Mouse (Mus musculus): ENCODE measurements around the gene Cog2.

- TF ChIP-seq POLR2A (IDR thresholded peaks at IDR 0.05; ENCODE audit: borderline replicate concordance, extremely low read depth, low read depth, low read length) (no peak), CTCF (IDR thresholded peaks at IDR 0.05; ENCODE audit: insufficient read depth, low read length) (no peak)
Observed at GRCm38 (mm10) chr8:124483356-124484115, 37.0 kb upstream of the Cog2 start.

All from lung, adult 2 months (tissue).